Mouse (Mus musculus): ENCODE measurements around the gene Usp33.
"Not testable (repeated sequence)": the region's sequence is repeated elsewhere in the genome, so short reads cannot be mapped to it uniquely, and the experiment has no call there.

Usp33 gene

DNA sequence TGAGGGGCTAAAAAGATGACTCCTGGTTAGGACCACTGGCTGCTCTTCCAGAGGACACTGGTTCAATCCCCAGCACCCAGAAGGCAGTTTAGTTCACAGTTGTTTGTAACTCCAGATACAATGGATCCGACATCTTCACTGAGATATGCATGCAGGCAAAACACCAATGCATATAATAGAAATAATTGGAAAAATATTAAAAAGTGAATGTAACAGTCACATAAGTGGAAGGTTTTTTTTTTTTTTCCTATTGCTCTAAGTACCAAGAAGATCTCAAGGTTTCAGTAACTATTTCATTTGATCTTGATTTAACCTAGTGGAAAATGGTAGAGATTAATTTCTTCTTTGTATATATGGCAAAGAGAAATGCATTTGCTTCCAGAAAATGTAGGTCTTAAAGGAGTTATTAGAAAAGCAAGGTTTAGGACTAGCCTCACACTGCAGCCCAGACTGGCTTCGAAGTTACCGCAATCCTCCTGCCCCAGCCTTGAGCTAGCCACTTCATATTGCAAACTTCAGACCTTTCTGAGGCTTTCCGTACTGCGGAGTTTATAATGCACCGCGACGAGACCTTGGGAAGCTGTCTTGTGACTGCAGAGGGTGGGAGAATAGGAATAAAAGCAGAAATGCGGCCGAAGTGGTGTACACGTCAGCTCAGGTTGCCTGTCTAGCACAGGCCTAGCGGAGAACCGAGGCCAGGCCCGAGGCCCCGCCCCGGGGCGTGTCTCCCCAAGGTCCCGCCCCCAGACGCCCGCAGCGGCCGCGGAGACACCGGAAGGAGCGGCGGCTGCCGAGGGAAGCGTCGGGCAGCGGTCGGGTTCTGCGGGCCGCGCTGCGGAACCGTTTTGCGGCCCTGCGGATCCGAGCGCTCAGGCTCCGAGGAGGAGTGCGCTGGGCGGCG is at the start of gene Usp33:
Usp33 (plus strand) TSS at position 747 of the 901 bp plus-strand sequence.
- DNase-seq (ENCODE audit: low spot score in 2 of 2), result peak; percentile 90 to 98

DNA sequence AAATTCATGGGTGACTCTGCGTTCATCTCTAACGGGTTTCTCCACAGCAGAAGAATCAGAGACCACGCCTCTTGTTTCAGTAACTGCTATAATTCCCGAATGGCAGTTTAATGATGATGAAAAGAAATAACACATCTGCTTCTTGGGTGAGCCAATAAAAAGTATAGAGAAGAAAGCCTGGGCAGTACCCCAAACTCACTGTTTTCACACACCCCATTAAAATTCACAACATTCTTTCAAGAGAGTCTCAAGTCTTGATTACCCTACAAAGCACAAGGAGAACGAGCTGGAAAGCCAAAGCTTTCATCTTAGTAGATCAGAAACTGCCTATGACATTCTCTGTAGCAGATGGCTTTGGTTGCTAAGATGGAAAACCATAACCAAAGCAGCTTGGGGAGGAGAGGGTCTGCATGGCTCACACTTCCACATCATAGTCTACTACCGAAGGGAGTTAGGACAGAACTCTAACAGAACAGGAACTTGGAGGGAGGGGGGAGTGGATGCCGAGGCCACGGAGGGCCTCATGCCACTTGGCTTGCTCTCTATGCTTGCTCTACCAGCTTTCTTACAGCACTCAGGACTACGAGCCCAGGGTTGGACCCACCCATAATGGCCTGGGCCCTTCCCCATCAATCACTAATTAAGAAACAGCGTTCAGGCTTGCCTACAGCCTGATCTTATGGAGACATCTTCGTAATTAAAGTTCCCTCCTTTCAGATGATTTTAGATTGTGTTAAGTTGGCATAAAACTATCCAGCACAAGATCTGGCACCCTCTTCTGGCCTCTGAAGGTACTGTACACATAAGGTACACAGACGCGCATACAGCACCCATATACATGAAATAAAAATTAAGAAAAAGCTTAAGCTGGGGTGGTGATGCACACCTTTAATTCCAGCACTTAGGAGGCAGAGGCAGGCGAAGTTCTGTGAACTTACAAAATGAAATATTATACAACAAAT is 45.6 kb upstream of the Usp33 start:
- no peak for DNase-seq (ENCODE audit: low spot score in 2 of 2)

DNA sequence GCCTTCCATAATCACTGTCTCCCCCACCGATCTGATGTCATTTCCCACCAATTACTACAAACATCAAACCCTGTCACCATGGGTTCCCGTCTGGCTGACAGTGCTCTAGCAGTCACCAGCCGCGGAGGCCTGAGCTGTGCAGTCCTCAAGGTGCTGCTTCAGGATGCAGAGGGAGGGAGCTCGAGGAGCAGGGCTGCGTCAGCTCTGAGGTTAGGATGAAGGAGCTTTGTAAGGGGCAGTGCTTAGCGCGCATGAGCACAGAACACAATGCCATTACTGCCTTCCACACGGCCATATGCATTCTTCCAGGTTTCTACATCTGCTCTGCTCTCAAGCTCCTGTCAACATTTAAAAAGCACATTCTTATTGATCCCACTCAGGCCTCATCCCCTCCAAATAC is 43.3 kb upstream of the Usp33 start:
- no peak for DNase-seq (ENCODE audit: low spot score in 2 of 2)

DNA sequence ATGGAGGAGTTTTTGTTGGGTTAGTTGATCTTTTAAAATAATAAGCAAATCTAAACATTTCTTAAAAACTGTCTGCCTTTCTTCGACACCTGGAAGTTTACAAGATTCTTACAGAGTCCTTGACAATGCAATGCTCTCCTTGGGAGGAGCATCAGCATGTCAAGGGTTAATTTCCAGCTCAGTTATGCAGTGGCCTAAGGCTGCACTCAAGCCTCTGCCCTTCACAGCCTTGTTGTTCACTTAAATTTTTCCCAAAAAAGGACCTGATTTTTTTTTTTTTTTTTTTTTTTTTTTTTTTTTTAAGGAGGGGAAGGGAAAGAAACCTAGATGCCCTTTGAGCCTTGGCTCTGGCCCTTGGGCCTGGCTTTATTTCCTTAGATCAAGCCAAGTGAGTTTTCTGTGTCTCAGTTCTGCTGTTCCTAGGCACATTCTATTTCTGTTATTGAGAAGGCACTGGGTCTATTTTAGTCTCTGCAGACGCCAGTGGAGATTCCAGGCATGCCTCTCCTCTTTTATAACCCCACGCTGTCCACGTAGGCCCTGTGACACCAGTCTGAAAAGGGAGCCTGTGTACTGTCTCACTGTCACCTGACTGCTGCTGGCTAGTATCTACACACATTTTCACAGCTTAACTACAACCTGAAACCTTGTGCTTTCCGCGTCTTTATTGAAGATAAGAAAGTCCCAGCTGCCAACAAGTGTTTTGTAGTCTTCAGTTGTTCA is 42.0 kb upstream of the Usp33 start:
- no peak for DNase-seq (ENCODE audit: low spot score in 2 of 2)

DNA sequence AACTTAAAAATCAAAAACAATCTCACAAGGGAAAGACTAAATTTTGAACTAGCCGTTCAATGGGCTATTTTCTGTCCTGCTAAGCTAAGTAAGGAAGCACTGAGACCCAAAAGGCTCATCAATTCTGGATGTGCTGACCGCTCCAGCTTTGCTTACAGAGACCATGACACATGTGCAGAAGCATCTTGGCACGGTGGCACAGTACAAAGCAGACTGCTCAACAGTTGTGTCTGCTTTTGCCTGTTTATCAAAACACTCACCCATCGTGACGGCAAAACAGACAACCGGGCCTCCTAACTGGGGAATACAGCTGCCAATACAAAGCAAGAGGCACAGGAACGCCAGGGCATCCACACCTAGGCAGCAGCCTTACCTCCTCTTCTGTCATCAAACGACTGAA is 41.2 kb upstream of the Usp33 start:
- DNase-seq (ENCODE audit: low spot score in 2 of 2), result no peak

DNA sequence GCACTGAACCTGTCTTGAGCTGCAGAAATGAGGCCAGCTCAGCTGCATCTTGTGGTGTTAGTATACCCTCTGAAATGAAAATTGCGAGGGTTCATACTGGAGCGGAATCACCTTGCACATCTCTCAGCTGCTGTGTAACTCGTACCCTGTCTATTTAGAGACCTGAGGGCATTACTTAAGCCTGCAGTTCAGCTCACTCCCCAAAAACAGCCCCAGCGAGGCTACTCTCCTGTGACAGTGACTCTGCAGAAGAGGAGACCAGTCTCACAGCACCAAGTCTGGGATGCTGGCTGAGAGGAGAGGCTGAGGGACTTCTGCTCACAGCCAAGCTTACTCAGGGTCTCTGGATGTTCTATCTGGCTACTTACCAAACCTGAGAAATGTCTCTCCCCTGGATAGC is 40.3 kb upstream of the Usp33 start:
- no peak for DNase-seq (ENCODE audit: low spot score in 2 of 2)

DNA sequence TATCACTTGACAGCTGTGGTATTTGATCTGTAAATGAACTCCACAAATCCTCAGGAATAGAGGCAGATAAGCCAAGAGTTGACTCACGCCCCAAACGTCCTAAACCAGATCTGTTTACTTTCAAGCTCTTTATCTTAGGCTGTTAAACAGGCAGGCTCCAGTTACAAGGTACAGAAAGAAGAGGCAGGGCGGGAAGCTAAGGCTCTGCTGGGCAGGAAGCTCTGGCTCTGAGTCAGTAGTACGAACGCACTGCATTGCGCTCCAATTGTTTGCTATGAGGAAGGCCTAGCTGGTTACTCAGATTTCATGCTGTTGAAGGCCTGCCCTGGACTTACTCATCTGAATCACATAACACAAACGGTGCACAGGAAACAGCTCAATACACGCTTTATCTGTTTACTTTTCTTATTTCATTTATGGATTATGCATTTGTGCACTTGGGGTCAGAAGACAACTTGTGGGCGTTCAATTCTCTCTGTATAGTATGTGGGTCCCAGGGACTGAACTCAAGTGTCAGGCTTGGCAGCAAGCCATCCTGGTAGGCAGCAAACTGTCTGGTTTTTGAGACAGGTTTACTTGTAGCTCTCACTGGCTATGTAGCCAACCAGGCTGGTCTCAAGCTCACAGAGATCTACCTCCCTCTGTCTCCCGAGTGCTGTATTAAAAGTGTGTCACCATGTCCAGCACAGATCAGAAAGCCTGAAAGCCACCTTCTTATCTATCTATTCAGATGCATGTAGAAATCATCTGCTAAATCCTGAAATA is 37.6 kb upstream of the Usp33 start:
- no peak for DNase-seq (ENCODE audit: low spot score in 2 of 2)

DNA sequence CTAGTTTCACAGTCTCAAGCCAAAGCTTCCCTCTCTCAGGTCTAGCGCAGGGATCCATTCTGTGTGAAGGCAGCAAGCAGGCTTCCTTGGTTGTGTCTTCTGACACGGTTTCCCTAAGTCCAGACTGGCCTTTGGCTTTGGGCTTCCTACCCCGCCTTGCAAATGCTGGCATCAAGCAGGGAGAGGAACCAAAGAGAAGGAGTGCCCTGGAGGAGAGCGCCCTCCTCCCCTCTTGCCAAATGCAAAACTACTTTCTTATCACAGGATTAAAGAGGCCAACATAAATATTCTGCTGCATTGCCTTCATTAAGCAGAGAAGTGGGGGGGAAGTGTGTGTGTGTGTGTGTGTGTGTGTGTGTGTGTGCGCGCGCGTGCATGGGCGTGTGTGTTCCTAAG is 37.0 kb upstream of the Usp33 start:
- no peak for DNase-seq (ENCODE audit: low spot score in 2 of 2)

DNA sequence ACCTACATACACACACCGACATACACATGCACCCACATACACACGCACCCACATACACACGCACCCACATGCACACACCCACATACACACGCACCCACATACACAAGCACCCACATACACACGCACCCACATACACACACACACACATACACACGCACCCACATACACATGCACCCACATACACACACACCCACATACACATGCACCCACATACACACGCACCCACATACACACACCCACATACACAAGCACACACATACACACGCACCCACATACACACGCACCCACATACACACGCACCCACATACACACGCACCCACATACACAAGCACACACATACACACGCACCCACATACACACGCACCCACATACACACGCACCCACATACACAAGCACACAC is 31.6 kb upstream of the Usp33 start:
- not testable (repeated sequence) for DNase-seq (ENCODE audit: low spot score in 2 of 2)

DNA sequence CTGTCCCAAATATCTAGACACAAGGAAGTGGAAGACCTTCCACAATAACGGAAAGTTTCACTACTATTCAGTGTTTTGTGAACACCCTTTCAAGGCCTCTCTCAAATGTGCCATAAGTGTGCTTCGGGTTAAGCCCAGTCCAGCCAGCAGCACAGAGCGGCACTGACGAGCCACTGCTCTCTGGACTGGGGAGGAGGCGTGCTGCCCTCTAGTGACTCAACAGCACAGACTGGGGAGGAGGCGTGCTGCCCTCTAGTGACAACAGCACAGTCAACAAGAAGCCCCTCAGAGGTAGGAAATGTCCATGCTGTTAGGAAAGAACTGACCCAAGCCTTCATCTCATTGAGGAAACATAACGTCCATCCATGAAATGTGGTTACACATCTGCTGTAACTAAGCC is 30.7 kb upstream of the Usp33 start:
- DNase-seq (ENCODE audit: low spot score in 2 of 2), result peak; percentile 48 to 73

DNA sequence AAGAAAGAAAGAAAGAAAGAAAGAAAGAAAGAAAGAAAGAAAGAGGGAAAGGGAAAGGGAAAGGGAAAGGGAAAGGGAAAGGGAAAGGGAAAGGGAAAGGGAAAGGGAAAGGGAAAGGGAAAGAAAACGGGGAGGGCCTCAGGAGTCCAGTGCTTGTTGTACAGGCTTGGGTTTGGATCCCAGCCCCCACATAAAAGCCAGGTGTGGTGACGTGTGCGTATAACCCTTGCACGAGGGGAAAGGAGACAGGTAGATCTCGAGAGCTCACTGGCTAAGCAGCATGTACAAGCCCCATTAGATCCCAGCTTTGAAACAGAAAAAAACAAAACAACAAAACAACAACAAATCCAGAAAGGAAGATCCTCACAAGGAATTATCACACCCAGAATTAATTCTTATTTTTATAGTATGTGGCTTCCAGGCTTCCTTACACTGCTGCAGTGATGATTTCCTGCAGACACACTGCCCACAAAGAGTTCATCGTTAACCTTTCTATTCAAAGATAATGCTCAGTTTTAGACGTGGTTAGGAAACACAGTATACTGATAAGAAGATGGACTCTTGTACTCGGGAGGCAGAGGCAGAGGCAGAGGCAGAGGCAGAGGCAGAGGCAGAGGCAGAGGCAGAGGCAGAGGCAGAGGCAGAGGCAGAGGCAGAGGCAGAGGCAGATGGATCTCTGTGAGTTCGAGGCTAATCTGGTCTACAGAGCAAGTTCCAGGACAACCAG is 29.7 kb upstream of the Usp33 start:
- DNase-seq (ENCODE audit: low spot score in 2 of 2), result not testable (repeated sequence)

DNA sequence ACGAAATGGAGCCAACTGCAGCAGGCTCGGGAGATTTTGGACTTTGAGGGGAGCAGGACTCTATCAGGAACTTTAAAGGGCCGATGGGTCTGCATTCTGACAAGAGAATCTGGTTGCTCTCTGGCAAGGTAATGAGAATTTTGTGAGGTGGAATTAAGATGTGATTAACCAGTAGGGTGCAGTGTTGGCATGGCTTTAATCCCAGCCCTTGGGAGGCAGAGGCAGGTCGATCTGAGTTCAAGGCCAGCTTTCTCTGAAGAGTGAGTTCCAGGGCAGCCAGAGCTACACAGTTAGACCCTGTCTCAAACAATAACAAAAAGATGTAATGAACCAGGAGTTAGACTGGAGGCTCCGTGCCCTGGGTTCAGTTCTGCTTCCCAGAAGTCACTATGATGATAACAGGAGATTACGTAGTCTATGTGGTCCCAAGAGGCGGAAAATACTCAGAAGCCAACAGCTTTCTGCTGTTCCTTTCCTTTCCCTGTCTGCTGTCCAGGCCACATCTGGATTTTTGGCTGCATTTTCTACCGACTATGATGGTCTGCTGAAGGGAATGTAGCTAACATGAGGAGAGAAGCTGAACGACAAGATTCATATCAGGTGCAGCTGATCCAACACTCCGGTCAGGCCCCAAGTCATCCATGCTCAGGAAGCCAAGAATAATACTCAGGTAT is 25.2 kb upstream of the Usp33 start:
- DNase-seq (ENCODE audit: low spot score in 2 of 2), result no peak

DNA sequence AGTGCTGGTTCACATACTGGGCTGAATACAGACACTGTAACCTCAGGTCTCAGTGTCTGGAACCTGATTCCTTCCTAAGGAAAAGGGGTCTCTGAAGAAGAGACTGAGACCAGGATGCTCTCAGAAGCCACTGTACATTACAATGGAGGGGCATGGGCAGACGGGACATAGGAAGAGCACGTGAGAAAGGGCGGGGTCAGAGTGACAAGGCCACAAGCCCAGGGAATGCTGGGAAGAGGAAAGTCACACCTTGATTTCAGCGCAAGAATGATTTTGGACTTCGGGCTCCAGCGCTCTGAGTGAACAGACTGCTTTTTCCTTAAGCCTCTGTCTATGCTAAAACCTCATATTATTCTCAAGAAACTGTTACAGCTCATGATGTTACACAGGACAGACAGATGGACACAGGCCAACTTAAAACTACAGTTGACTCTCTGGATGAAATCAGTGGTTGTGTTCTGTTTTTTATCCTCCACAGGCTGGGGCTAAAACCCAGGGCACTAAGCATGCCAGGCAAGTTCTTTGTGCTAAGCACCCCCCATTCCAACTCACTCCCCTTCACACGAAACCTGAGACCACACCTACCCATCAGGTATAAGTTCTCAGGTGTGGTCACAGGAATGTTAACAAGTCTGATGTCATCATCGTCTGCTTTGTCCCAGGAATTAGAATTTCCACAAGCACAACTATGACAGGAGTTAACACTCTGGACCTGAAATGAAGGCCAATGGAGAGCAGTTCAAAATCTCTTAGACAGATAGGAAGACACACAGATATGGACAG is 24.3 kb upstream of the Usp33 start:
- no peak for DNase-seq (ENCODE audit: low spot score in 2 of 2)

DNA sequence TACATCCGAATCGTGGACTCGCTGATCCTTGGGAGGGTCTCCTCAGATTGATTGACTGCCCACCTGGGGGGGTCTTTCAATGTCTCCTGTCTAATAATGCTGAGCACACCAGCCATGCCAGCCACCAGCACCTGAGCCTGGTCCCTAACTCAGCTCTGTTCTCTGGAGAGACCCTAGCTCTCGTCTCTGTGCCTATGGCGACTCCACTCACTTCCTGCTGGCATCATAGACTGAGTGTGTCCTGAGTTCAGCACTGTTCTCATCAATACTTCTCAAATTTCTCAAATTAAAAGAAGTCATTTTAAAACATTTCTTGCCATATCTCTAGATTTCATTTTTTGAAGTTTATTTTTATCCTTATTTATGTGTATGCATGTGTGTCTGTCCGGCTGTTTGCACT is 14.2 kb upstream of the Usp33 start:
- no peak for DNase-seq (ENCODE audit: low spot score in 2 of 2)

DNA sequence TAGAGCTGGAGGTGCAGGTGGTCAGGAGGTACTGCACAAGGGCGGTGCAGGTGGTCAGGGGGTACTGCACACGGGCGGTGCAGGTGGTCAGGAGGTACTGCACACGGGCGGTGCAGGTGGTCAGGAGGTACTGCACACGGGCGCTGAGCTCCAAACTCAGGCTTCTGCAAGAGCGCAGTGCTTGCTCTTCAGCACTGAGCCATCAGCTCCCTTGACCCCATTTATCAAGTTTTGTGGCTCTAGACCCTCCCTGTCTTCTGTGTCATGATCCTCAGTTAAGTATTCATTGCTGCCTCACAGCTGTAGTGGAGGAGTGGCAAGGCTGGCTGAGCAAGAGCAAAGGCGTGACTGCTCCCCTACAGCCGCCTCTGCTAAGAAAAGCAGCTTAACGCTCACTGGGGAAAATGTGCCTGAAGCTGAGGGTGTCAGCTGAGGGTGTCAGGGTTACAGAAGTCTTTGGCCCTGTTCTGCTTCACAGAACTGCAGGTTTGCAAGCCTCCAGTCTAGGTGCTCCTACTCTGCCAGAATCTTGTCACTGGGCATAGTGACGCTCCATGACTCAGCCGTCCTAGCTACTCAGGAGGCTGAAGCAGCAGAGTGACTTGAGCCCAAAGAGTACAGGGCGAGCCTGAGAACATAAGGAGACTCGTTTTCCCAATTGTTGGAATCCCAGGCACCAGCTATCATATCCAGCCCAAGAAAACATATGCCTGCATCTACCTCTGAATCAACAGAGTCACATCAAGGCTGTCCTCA is 13.6 kb upstream of the Usp33 start:
- DNase-seq (ENCODE audit: low spot score in 2 of 2), result no peak

DNA sequence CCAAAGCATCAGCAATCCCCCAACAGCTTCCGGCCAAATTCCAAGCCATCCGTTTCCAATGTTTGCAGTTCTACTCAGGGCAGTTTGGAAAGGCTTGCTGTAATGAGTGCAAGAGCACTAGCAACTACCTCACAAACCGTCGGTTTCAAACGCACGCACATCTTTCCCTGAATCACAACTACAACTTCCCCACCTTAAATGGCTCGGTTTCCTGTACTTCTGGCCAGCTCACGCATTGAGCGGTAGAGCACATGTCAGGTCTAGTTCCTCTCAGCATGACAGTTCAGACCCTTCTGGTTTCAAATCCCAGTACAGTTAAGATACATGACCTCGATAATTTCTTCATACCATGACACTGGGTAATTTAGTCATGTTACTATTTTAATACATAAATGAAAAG is 12.6 kb upstream of the Usp33 start:
- no peak for DNase-seq (ENCODE audit: low spot score in 2 of 2)

DNA sequence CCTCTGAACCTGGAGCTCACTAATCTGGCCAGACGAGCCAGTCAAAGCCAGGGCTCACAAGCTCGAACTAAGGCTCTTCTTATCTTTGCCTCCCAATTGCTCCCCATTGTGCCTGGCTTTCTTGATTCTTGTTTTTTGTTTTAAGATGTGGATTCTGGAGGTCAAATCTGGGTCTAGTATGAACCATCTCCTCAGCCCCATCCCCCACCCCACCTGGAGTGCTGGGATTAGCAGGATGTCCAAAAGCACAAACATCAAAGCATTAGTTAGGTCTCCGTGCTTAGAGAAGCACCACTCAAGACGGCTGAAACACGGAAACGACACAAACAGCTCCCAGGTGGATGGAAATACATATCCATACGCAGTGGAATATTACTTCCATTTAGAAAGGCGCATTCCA is 10.2 kb upstream of the Usp33 start:
- DNase-seq (ENCODE audit: low spot score in 2 of 2), result no peak

DNA sequence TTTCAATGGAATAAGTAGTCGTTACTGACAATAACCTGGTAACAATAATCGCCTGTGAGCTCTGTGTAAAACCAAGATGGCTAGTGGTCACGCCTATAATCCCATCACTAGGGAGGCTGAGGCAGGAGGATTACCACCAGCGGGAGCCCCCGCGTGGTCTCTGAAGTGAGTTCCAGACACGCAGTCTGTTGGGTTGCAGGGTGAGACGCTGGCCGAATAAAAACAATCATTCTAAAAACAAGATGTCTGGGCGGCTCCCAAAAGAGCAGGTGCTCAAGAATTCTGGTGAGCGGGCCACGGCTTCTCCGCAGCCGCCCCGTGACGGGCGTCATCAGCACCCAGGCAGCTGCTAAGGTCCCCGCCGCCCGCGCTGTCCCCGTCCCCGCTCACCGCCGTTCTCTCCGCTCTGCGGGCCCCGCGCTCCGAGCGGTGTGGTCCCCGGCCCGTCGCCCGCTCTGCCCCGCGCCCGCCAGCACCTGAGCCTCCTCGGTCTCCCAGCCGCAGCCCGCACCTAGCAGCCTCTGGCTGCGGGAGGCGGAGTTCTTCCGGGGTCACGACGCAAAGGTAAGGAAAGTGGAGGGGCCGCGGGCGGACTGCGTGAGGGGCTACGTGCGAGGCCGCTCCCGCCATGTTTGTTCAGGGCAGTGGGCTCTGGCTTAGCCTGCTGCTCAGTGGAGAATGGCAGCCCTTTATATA is 6.3 kb upstream of the Usp33 start, which contains the start of gene Miga1:
Miga1 (minus strand) TSS at position 546 of the 696 bp plus-strand sequence.
- DNase-seq (ENCODE audit: low spot score in 2 of 2), result peak; percentile 73 to 84

Measured in thymus, postnatal 10 days (tissue).